In the genomic region with DNA sequence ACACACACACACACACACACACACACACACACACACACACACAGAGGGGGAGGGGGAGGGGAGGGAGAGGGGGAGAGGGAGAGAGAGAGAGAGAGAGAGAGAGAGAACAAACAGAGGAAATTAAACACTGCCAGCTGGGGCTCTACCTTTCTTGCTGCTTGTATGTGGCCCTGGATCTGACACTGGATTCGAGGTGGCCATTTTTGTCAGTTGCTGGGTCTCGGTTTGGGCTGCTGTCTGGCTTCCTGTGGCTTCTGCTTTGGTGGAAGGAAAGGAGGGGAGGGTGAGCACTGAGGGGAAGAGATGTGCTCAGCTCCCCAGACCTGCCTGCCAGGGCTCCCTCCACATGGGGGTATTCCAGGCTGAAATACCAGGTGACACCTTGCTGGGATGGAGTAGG, we compare ENCODE assay signal across 27 mouse cellular contexts. TPM values are rescaled to one million over a fixed set of nuclear protein-coding genes. Genes with fewer than 3 reads are reported as not detected.
A peak's percentile ranks its signal among the peaks of the same experiment; 100 is the strongest.
DNase-seq lines count a peak whose midpoint lies in the region; ATAC-seq lines count a peak whose summit lies in the region.
"Had no signal": no experiment of that assay in that cellular context is flagged by ENCODE, and none has a peak within 500 bp of the region (broad histone marks: within the 10 kb centered on the region; RNA-seq: fewer than 3 reads in every experiment).

No protein-coding gene starts in this region.

- peaks cover 12% of the 10 kb centered on the region for H3K4me1 ChIP-seq in intestine, embryonic 15.5 days (replicated peaks)

- no peak overlapping the region for H3K4me2 ChIP-seq in intestine, embryonic 15.5 days (replicated peaks)
- H3K4me2 ChIP-seq: forebrain, embryonic 12.5 days; hindbrain, embryonic 15.5 days; midbrain, embryonic 15.5 days; neural tube, embryonic 15.5 days had no signal

- H3K27me3 ChIP-seq in intestine, embryonic 15.5 days (replicated peaks): peaks cover 20% of the 10 kb centered on the region

- H3K36me3 ChIP-seq in intestine, embryonic 15.5 days: no peaks in the 10 kb centered on the region
- H3K36me3 ChIP-seq: embryonic facial prominence, embryonic 10.5 days; forebrain, embryonic 12.5 days; hindbrain, embryonic 15.5 days; midbrain, embryonic 15.5 days; neural tube, embryonic 15.5 days had no signal

- peak; percentile 22 for ATAC-seq in activated CD4-positive, CD25-positive, alpha-beta regulatory T cell, adult 4 months
- ATAC-seq in megakaryocyte progenitor cell, adult 5-6 weeks (replicated peaks; ENCODE audit: poor library complexity): peak; percentile 9; the same call in 1 of the 2 replicates
- ATAC-seq in intestine, embryonic 15.5 days: no peak
- ATAC-seq: lung, postnatal 0 days; midbrain, embryonic 15.5 days had no signal

- H3K27ac ChIP-seq in intestine, embryonic 15.5 days: no peak overlapping the region
- H3K27ac ChIP-seq: embryonic facial prominence, embryonic 10.5 days; forebrain, embryonic 12.5 days; hindbrain, embryonic 15.5 days; layer of hippocampus, adult 2 months; midbrain, embryonic 15.5 days; neural tube, embryonic 15.5 days had no signal

- H3K9ac ChIP-seq in intestine, embryonic 15.5 days: no peak overlapping the region
- H3K9ac ChIP-seq: forebrain, embryonic 12.5 days; hindbrain, embryonic 15.5 days; midbrain, embryonic 15.5 days; neural tube, embryonic 15.5 days had no signal

- H3K4me3 ChIP-seq in intestine, embryonic 15.5 days (replicated peaks): no peak overlapping the region
- H3K4me3 ChIP-seq: embryonic facial prominence, embryonic 10.5 days; forebrain, embryonic 12.5 days; hindbrain, embryonic 15.5 days; layer of hippocampus, adult 2 months; midbrain, embryonic 15.5 days; myocyte; neural tube, embryonic 15.5 days had no signal

- H3K9me3 ChIP-seq in intestine, embryonic 15.5 days: no peaks in the 10 kb centered on the region
- H3K9me3 ChIP-seq: embryonic facial prominence, embryonic 10.5 days; forebrain, embryonic 12.5 days; hindbrain, embryonic 15.5 days; midbrain, embryonic 15.5 days; neural tube, embryonic 15.5 days had no signal

- DNase-seq in CD4-positive, CD25-positive, alpha-beta regulatory T cell, adult 2 months (ENCODE audit: low read depth, low spot score): peak; percentile 71
- DNase-seq in thymus, postnatal 36 days: peak; percentile 63 to 71
- DNase-seq in cerebellum, postnatal 10 days: no peak
- no peak for DNase-seq in embryo, embryonic 9.5 days (ENCODE audit: extremely low spot score)
- DNase-seq: adrenal gland, adult 8-10 months; cerebellum, adult 11-12 months; cerebellum, postnatal 36 days; gastrocnemius, postnatal 10 days; heart, adult 11 months; heart, postnatal 36 days; kidney, adult 2 months; kidney, postnatal 14 days; liver had no signal

- 70% methylated on average over 2 of the region's 2 CpGs for WGBS in intestine, embryonic 15.5 days

RNA-seq across cellular contexts. Expression of gene Fxyd5, which starts 4.6 kb away (rescaled TPM):
- 1,000 to 10,000 TPM; 2,132 to 2,220 TPM for polyA plus RNA-seq in activated CD4-positive, CD25-positive, alpha-beta regulatory T cell, adult 4 months (2017; shearing (Covaris generic))
- total RNA-seq in megakaryocyte progenitor cell, adult 5-6 weeks (2015): 389 and 471 TPM in 2 replicates
- total RNA-seq in megakaryocyte progenitor cell, adult 5-6 weeks (2017): 244 and 257 TPM in 2 replicates
- polyA plus RNA-seq in intestine, embryonic 15.5 days (2015; fragmentation: Nextera tagmentation; extraction: Ambion mirVana): 21.7 and 29.8 TPM in 2 replicates

RNA-seq across cellular contexts. Expression of gene Fxyd7, which starts 13.6 kb away (rescaled TPM):
- polyA plus RNA-seq in activated CD4-positive, CD25-positive, alpha-beta regulatory T cell, adult 4 months (2017; shearing (Covaris generic)): not detected
- total RNA-seq in megakaryocyte progenitor cell, adult 5-6 weeks (2015): not detected in 2 replicates
- total RNA-seq in megakaryocyte progenitor cell, adult 5-6 weeks (2017): not detected in 2 replicates
- polyA plus RNA-seq in intestine, embryonic 15.5 days (2015; fragmentation: Nextera tagmentation; extraction: Ambion mirVana): 20.3 and 20.7 TPM in 2 replicates
- total RNA-seq: megakaryocyte-erythroid progenitor cell, adult 5-6 weeks had no signal
- polyA plus RNA-seq: myocyte had no signal

RNA-seq across cellular contexts. Expression of gene Fxyd1, which starts 19.3 kb away (rescaled TPM):
- polyA plus RNA-seq in activated CD4-positive, CD25-positive, alpha-beta regulatory T cell, adult 4 months (2017; shearing (Covaris generic)): not detected
- not detected in 2 replicates for total RNA-seq in megakaryocyte progenitor cell, adult 5-6 weeks (2015)
- total RNA-seq in megakaryocyte progenitor cell, adult 5-6 weeks (2017): not detected in 2 replicates
- polyA plus RNA-seq in intestine, embryonic 15.5 days (2015; fragmentation: Nextera tagmentation; extraction: Ambion mirVana): 64.5 and 80.1 TPM in 2 replicates
- total RNA-seq: megakaryocyte-erythroid progenitor cell, adult 5-6 weeks had no signal

RNA-seq across cellular contexts. Expression of gene Lgi4, which starts 21.5 kb away (rescaled TPM):
- polyA plus RNA-seq in activated CD4-positive, CD25-positive, alpha-beta regulatory T cell, adult 4 months (2017; shearing (Covaris generic)): under 1 TPM in 1 of 2 experiments, not detected in 1; 0.19 TPM
- total RNA-seq in megakaryocyte progenitor cell, adult 5-6 weeks (2015): 0.57 TPM in 1 of 2 replicates, not detected in the other
- 0.10 TPM in 1 of 2 replicates, not detected in the other for total RNA-seq in megakaryocyte progenitor cell, adult 5-6 weeks (2017)
- 1.5 TPM in 2 replicates for polyA plus RNA-seq in intestine, embryonic 15.5 days (2015; fragmentation: Nextera tagmentation; extraction: Ambion mirVana)
- total RNA-seq: megakaryocyte-erythroid progenitor cell, adult 5-6 weeks had no signal
- polyA plus RNA-seq: heart, embryonic 14.5 days; myocyte had no signal

RNA-seq across cellular contexts. Expression of gene Fxyd3, which starts 38.8 kb away (rescaled TPM):
- polyA plus RNA-seq in activated CD4-positive, CD25-positive, alpha-beta regulatory T cell, adult 4 months (2017; shearing (Covaris generic)): not detected
- total RNA-seq in megakaryocyte progenitor cell, adult 5-6 weeks (2015): not detected in 2 replicates
- not detected in 2 replicates for total RNA-seq in megakaryocyte progenitor cell, adult 5-6 weeks (2017)
- 70.8 and 77.4 TPM in 2 replicates for polyA plus RNA-seq in intestine, embryonic 15.5 days (2015; fragmentation: Nextera tagmentation; extraction: Ambion mirVana)
- total RNA-seq: left cerebral cortex, postnatal 36 days; megakaryocyte-erythroid progenitor cell, adult 5-6 weeks had no signal
- polyA plus RNA-seq: midbrain, embryonic 15.5 days had no signal

Comparison
In these comparisons a context has a peak if more than half of its experiments do, and no peak if none do; other contexts are left out.
1. DNase-seq: peak in CD4-positive, CD25-positive, alpha-beta regulatory T cell, adult 2 months (single experiment) and thymus, postnatal 36 days (2 of 2); none in cerebellum, postnatal 10 days (0 of 2) and embryo, embryonic 9.5 days (single experiment).
2. RNA of gene Fxyd5, which starts 4.6 kb away (polyA plus RNA-seq): 2,132 to 2,220 TPM in activated CD4-positive, CD25-positive, alpha-beta regulatory T cell, adult 4 months; 21.7 to 29.8 TPM in intestine, embryonic 15.5 days; every median in the first group is over 10 times any median in the second.
3. RNA of gene Fxyd7, which starts 13.6 kb away (polyA plus RNA-seq): 20.3 to 20.7 TPM in intestine, embryonic 15.5 days; not detected in activated CD4-positive, CD25-positive, alpha-beta regulatory T cell, adult 4 months; every median in the first group is over 10 times any median in the second.
4. RNA of gene Fxyd1, which starts 19.3 kb away (polyA plus RNA-seq): 64.5 to 80.1 TPM in intestine, embryonic 15.5 days; not detected in activated CD4-positive, CD25-positive, alpha-beta regulatory T cell, adult 4 months; every median in the first group is over 10 times any median in the second.